Mouse (Mus musculus): ENCODE data around the gene Nagk.

The Nagk gene

DNA sequence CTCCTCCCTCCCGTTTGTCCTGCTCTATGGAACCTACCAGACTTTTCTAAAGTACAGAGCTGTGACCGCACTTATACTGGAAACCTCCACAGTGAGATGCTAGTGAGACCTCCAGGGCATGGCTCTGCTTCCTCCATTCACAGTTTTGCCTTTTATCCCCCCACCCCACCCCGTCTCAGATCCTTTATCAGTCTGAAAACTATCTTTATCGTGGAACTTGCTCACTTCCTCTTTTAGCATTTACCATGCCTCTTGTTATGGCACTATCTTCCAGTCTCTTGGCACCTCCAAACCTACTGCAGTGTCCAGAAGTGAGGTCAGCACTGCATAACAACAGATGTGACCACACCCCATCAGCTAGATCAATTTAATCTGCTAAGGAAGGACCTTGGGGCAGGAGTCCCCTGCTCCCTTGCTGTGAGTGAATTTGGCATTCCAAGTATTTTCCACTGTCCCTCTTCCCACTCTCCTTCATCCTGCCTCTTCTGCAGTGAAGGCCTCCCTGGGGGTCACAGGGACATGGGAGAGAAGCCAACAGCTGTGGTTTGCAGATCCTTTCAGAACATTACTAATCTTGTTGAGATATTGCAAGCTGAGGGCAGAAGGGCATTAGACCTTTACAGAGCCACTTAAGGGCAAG lies 3.4 kb upstream of the Nagk start:
- H3K27me3 ChIP-seq (ENCODE audit: insufficient read depth, low read length): peaks cover 2% of the 10 kb centered on the region; the same call in 1 of the 2 replicates
- H3K36me3 ChIP-seq (ENCODE audit: insufficient read depth, low read length): no peaks in the 10 kb centered on the region
- peaks cover 6% of the 10 kb centered on the region; the same call in 1 of the 2 replicates for H3K9me3 ChIP-seq (ENCODE audit: low read length)
- TF ChIP-seq CTCF (conservative IDR thresholded peaks at IDR 0.05; ENCODE audit: low read length) (no peak), POU5F1 (IDR thresholded peaks at IDR 0.05; ENCODE audit: borderline replicate concordance, low read length) (no peak), NANOG (IDR thresholded peaks at IDR 0.05; ENCODE audit: borderline replicate concordance, low read length) (no peak)
- peaks cover 26% of the 10 kb centered on the region for H3K4me1 ChIP-seq (replicated peaks; ENCODE audit: low read depth, low read length)
- H3K4me3 ChIP-seq (replicated peaks; ENCODE audit: low read length): no peak overlapping the region

DNA sequence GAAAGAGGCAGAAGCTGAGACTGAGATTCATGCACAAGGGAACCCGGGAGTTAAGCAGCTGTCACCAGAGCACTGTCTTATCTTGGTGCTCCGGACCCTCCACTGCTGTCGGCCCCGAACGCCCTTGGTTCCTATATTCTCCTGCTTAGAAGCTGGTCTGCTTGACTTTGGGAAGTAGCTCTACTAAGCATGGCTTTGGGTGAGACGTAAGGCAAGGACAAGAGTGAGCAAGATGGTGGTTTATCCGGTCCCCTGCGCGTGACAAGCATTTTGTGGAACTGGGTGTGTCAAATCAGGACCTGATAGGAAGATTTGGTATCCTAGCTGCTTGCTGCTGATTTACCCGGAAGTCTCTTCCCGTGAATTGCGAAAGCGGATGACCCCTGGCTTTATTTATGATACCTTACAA lies 714 bp downstream of the Nagk start:
- Histone ChIP-seq H3K9me3 (ENCODE audit: low read length) (no peaks in the 10 kb centered on the region), H3K4me1 (replicated peaks; ENCODE audit: low read depth, low read length) (peaks cover 29% of the 10 kb centered on the region), H3K4me3 (replicated peaks; ENCODE audit: low read length) (peak overlapping the region; percentile 93), H3K36me3 (ENCODE audit: insufficient read depth, low read length) (peaks cover 31% of the 10 kb centered on the region), H3K27me3 (ENCODE audit: insufficient read depth, low read length) (peaks cover 6% of the 10 kb centered on the region; the same call in 1 of the 2 replicates)
- TF ChIP-seq NANOG (IDR thresholded peaks at IDR 0.05; ENCODE audit: borderline replicate concordance, low read length) (no peak), POU5F1 (IDR thresholded peaks at IDR 0.05; ENCODE audit: borderline replicate concordance, low read length) (no peak), CTCF (conservative IDR thresholded peaks at IDR 0.05; ENCODE audit: low read length) (no peak)

DNA sequence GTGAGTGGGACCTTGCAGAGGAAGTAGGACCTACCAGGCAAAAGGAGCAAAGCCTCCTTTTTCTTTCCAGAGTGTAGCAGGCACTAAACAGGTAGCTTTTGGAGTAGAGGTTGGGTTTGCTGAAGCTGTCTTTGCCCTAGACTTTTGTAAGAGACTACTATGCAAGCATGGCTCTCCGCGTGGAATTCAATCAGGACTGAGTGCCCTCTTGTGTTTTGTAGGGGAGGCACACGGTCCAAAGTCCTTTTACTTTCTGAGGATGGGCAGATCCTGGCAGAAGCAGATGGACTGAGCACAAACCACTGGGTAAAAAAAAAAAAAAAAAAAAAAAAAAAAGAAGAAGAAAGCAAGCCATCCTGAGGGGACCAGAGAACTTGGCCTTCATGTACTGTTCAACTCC lies 1.9 kb downstream of the Nagk start:
- Histone ChIP-seq H3K27me3 (ENCODE audit: insufficient read depth, low read length) (peaks cover 6% of the 10 kb centered on the region; the same call in 1 of the 2 replicates), H3K9me3 (ENCODE audit: low read length) (no peaks in the 10 kb centered on the region), H3K4me3 (replicated peaks; ENCODE audit: low read length) (no peak overlapping the region), H3K4me1 (replicated peaks; ENCODE audit: low read depth, low read length) (peaks cover 21% of the 10 kb centered on the region), H3K36me3 (ENCODE audit: insufficient read depth, low read length) (peaks cover 43% of the 10 kb centered on the region)
- TF ChIP-seq NANOG (IDR thresholded peaks at IDR 0.05; ENCODE audit: borderline replicate concordance, low read length) (no peak), POU5F1 (IDR thresholded peaks at IDR 0.05; ENCODE audit: borderline replicate concordance, low read length) (no peak), CTCF (conservative IDR thresholded peaks at IDR 0.05; ENCODE audit: low read length) (no peak)

DNA sequence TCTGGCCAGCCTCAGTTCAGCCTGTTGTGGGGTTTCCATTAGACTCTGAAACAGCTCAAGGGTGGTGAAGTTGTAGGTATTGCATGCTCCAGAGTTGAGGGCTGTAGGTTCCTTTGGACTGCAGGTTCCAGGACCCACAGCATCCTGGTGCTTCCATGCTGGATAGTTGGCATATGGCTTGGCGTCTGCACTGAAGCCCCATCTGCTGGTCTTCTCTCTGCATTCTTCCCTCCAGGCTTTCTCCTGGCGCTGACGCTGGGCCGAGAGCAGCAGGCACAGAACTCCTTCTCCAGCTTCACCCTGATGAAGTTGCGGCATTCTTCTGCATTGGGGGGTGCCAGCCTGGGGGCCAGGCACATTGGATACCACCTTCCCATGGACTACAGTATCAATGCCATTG lies 7.3 kb downstream of the Nagk start:
- H3K4me1 ChIP-seq (replicated peaks; ENCODE audit: low read depth, low read length): 0 out of 2 replicates have a peak, but pooled peaks cover 2% of the 10 kb centered on the region
- peaks cover 86% of the 10 kb centered on the region for H3K36me3 ChIP-seq (ENCODE audit: insufficient read depth, low read length)
- no peaks in the 10 kb centered on the region for H3K9me3 ChIP-seq (ENCODE audit: low read length)
- H3K4me3 ChIP-seq (replicated peaks; ENCODE audit: low read length): no peak overlapping the region
- no peak for TF ChIP-seq POU5F1 (IDR thresholded peaks at IDR 0.05; ENCODE audit: borderline replicate concordance, low read length)
- no peak for TF ChIP-seq NANOG (IDR thresholded peaks at IDR 0.05; ENCODE audit: borderline replicate concordance, low read length)
- no peak for TF ChIP-seq CTCF (conservative IDR thresholded peaks at IDR 0.05; ENCODE audit: low read length)
- peaks cover under 1% of the 10 kb centered on the region; the same call in 1 of the 2 replicates for H3K27me3 ChIP-seq (ENCODE audit: insufficient read depth, low read length)

GRCm38 (mm10) chr6:83802846-83803245 lies 8.1 kb downstream of the Nagk start:
- H3K9me3 ChIP-seq (ENCODE audit: low read length): no peaks in the 10 kb centered on the region
- 0 out of 2 replicates have a peak, but pooled peaks cover 2% of the 10 kb centered on the region for H3K4me1 ChIP-seq (replicated peaks; ENCODE audit: low read depth, low read length)
- no peaks in the 10 kb centered on the region for H3K27me3 ChIP-seq (ENCODE audit: insufficient read depth, low read length)
- H3K4me3 ChIP-seq (replicated peaks; ENCODE audit: low read length): no peak overlapping the region
- peaks cover 86% of the 10 kb centered on the region for H3K36me3 ChIP-seq (ENCODE audit: insufficient read depth, low read length)
- TF ChIP-seq NANOG (IDR thresholded peaks at IDR 0.05; ENCODE audit: borderline replicate concordance, low read length) (no peak), POU5F1 (IDR thresholded peaks at IDR 0.05; ENCODE audit: borderline replicate concordance, low read length) (no peak), CTCF (conservative IDR thresholded peaks at IDR 0.05; ENCODE audit: low read length) (no peak)

DNA sequence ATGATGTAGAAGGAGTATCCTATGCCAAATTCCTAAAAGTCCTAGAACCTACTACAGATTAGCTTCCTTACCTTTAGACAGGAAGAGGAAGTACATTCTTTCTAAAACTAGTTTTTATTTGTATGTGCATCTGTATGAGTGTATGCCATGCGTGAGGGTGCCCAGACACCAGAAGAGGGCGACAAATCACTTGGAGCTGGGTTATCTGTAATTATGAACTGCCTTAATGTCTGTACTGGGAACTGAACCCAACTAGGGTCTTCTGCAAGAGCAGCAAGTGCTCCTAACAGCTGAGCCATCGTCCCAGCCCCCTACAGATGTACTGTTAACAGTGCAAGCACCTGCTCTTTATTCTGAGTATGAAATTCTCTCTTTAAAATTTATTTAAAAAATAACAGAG lies 21.0 kb downstream of the Nagk start:
- H3K4me1 ChIP-seq (replicated peaks; ENCODE audit: low read depth, low read length): peaks cover 24% of the 10 kb centered on the region
- TF ChIP-seq POU5F1 (IDR thresholded peaks at IDR 0.05; ENCODE audit: borderline replicate concordance, low read length): no peak
- TF ChIP-seq CTCF (conservative IDR thresholded peaks at IDR 0.05; ENCODE audit: low read length): peak; percentile 49
- no peaks in the 10 kb centered on the region for H3K9me3 ChIP-seq (ENCODE audit: low read length)
- H3K4me3 ChIP-seq (replicated peaks; ENCODE audit: low read length): no peak overlapping the region
- H3K36me3 ChIP-seq (ENCODE audit: insufficient read depth, low read length): peaks cover 60% of the 10 kb centered on the region
- no peaks in the 10 kb centered on the region for H3K27me3 ChIP-seq (ENCODE audit: insufficient read depth, low read length)

GRCm38 (mm10) chr6:83818996-83819395 lies 24.2 kb downstream of the Nagk start:
- peaks cover 39% of the 10 kb centered on the region for H3K36me3 ChIP-seq (ENCODE audit: insufficient read depth, low read length)
- H3K4me3 ChIP-seq (replicated peaks; ENCODE audit: low read length): no peak overlapping the region
- no peaks in the 10 kb centered on the region for H3K27me3 ChIP-seq (ENCODE audit: insufficient read depth, low read length)
- H3K9me3 ChIP-seq (ENCODE audit: low read length): no peaks in the 10 kb centered on the region
- H3K4me1 ChIP-seq (replicated peaks; ENCODE audit: low read depth, low read length): peaks cover 29% of the 10 kb centered on the region
- TF ChIP-seq CTCF (conservative IDR thresholded peaks at IDR 0.05; ENCODE audit: low read length) (no peak), NANOG (IDR thresholded peaks at IDR 0.05; ENCODE audit: borderline replicate concordance, low read length) (no peak), POU5F1 (IDR thresholded peaks at IDR 0.05; ENCODE audit: borderline replicate concordance, low read length) (no peak)

- no peak for TF ChIP-seq NANOG (IDR thresholded peaks at IDR 0.05; ENCODE audit: borderline replicate concordance, low read length)
- no peak for TF ChIP-seq CTCF (conservative IDR thresholded peaks at IDR 0.05; ENCODE audit: low read length)
- no peak for TF ChIP-seq POU5F1 (IDR thresholded peaks at IDR 0.05; ENCODE audit: borderline replicate concordance, low read length)
- Histone ChIP-seq H3K4me1 (replicated peaks; ENCODE audit: low read depth, low read length) (peaks cover 29% of the 10 kb centered on the region), H3K27me3 (ENCODE audit: insufficient read depth, low read length) (no peaks in the 10 kb centered on the region), H3K36me3 (ENCODE audit: insufficient read depth, low read length) (peaks cover 35% of the 10 kb centered on the region), H3K4me3 (replicated peaks; ENCODE audit: low read length) (no peak overlapping the region), H3K9me3 (ENCODE audit: low read length) (no peaks in the 10 kb centered on the region)
These were observed 26.1 kb downstream of the Nagk start for GRCm38 (mm10) chr6:83820727-83821515.
